Mouse (Mus musculus) MEL (cell line): ENCODE measurements around the gene Omt2a. TPM values are rescaled to one million over a fixed set of nuclear protein-coding genes. Genes with fewer than 3 reads are reported as not detected.
"Not testable (repeated sequence)": the region's sequence is repeated elsewhere in the genome, so short reads cannot be mapped to it uniquely, and the experiment has no call there.

ENCODE experiments used
- DNase-seq: peaks from one replicate; pipeline ENCODE4 v3.0.0; 2011; ENCODE audit warnings: low read depth, low spot score
- H3K27ac ChIP-seq: 2 replicates; pipeline ENCODE4 v1.5.1; 2012; ENCODE audit warnings: low read depth, mild to moderate bottlenecking, control low read depth, low read length, moderate library complexity; ENCODE audit not compliant: control insufficient read depth
- H3K27me3 ChIP-seq, 2 experiments: fragments of 150-350 bp in 1 of 2; sonication (generic) in 1 of 2; 2 replicates each; pipeline ENCODE4 v1.6.1; 2012; ENCODE audit warnings: low read length in 2 of 2, mild to moderate bottlenecking in 2 of 2, improper control_type of control experiment in 1 of 2, moderate library complexity in 1 of 2; ENCODE audit not compliant: insufficient read depth in 2 of 2, control insufficient read depth in 1 of 2
- H3K36me3 ChIP-seq, 2 experiments: 2 replicates each; pipeline ENCODE4 v1.6.1; 2012 to 2014; ENCODE audit warnings: low read length in 2 of 2, improper control_type of control experiment in 1 of 2, inconsistent platforms in 1 of 2, mild to moderate bottlenecking in 1 of 2; ENCODE audit not compliant: insufficient read depth in 2 of 2, control insufficient read depth in 1 of 2
- H3K4me1 ChIP-seq, 2 experiments: fragments of 150-350 bp in 1 of 2; sonication (generic) in 1 of 2; 2 replicates each; pipeline ENCODE4 v1.6.1; 2012; ENCODE audit warnings: low read length in 2 of 2, improper control_type of control experiment in 1 of 2, mild to moderate bottlenecking in 1 of 2; ENCODE audit not compliant: insufficient read depth in 2 of 2, control insufficient read depth in 1 of 2
- H3K4me3 ChIP-seq, 2 experiments: fragments of 150-350 bp in 1 of 2; sonication (generic) in 1 of 2; 2 replicates each; pipeline ENCODE4 v1.5.1; 2012; ENCODE audit warnings: low read depth in 2 of 2, low read length in 2 of 2, mild to moderate bottlenecking in 2 of 2, moderate library complexity in 2 of 2, control low read depth in 1 of 2, improper control_type of control experiment in 1 of 2; ENCODE audit not compliant: control insufficient read depth in 1 of 2, insufficient read depth in 1 of 2
- H3K79me2 ChIP-seq: 2 replicates; pipeline ENCODE4 v1.6.1; 2012; ENCODE audit warnings: mild to moderate bottlenecking, low read length, moderate library complexity; ENCODE audit not compliant: control insufficient read depth, poor library complexity, insufficient read depth
- H3K9ac ChIP-seq: 2 replicates; pipeline ENCODE4 v1.6.1; 2012; ENCODE audit warnings: low read depth, mild to moderate bottlenecking, control low read depth, low read length, moderate library complexity; ENCODE audit not compliant: control insufficient read depth, poor library complexity, severe bottlenecking
- H3K9me3 ChIP-seq: fragments of 150-350 bp; sonication (generic); replicated peaks from 2 replicates; pipeline ENCODE4 v1.6.1; 2012; ENCODE audit warnings: mild to moderate bottlenecking, low read length, improper control_type of control experiment, moderate library complexity; ENCODE audit not compliant: insufficient read depth
- BHLHE40 ChIP-seq: IDR thresholded peaks from 2 replicates; pipeline ENCODE4 v1.6.1; 2012; ENCODE audit warnings: low read depth, mild to moderate bottlenecking, inconsistent platforms, low read length, improper control_type of control experiment, borderline replicate concordance
- CHD1 ChIP-seq: IDR thresholded peaks from 2 replicates; pipeline ENCODE4 v1.6.1; 2012; ENCODE audit warnings: low read depth, mild to moderate bottlenecking, inconsistent platforms, low read length, improper control_type of control experiment
- CTCF ChIP-seq, 3 experiments: IDR thresholded peaks in 2 of 3; conservative IDR thresholded peaks in 1 of 3; 2 replicates each; pipeline ENCODE4 v1.5.1; 2011 to 2012; ENCODE audit warnings: low read length in 3 of 3, low read depth in 2 of 3, mild to moderate bottlenecking in 2 of 3, improper control_type of control experiment in 1 of 3, inconsistent platforms in 1 of 3, mixed read lengths in 1 of 3, moderate library complexity in 1 of 3; ENCODE audit not compliant: control insufficient read depth in 1 of 3, insufficient read depth in 1 of 3, poor library complexity in 1 of 3, severe bottlenecking in 1 of 3
- POLR2AphosphoS5 ChIP-seq: IDR thresholded peaks from 2 replicates; pipeline ENCODE4 v1.6.1; 2012; ENCODE audit warnings: low read depth, borderline replicate concordance, mild to moderate bottlenecking, inconsistent platforms, low read length, moderate library complexity, mixed read lengths
- RAD21 ChIP-seq: IDR thresholded peaks from 2 replicates; pipeline ENCODE4 v1.6.1; 2011; ENCODE audit warnings: mild to moderate bottlenecking, low read depth, low read length, improper control_type of control experiment
- SMC3 ChIP-seq: IDR thresholded peaks from 2 replicates; pipeline ENCODE4 v1.6.1; 2011; ENCODE audit warnings: low read depth, low read length, improper control_type of control experiment
- TBP ChIP-seq: IDR thresholded peaks from 2 replicates; pipeline ENCODE4 v1.8.0; 2011; ENCODE audit warnings: low read depth, low read length, improper control_type of control experiment
- ZMIZ1 ChIP-seq: IDR thresholded peaks from 2 replicates; pipeline ENCODE4 v1.6.1; 2012; ENCODE audit warnings: low read depth, mild to moderate bottlenecking, inconsistent platforms, low read length, improper control_type of control experiment, moderate library complexity
- polyA plus RNA-seq, 2 experiments: library from polyadenylated mRNA; stranded (reverse) in 1 of 2; unstranded in 1 of 2; fragments of >175 nt in 1 of 2; fragments of >200 nt in 1 of 2; gene quantifications; 2 replicates each; pipeline versions ENCODE4 v1.2.1 to v1.2.4; 2012; ENCODE audit warnings: low replicate concordance in 2 of 2, low read depth in 1 of 2; ENCODE audit not compliant: insufficient read length in 2 of 2, insufficient read depth in 1 of 2, missing spikeins in 1 of 2
- total RNA-seq: library from RNA; depleted of rRNA; stranded (reverse); fragments of 300-350 nt; gene quantifications from 2 replicates; pipeline ENCODE4 v1.2.3, GENCODE M21; 2012

The Omt2a gene
- total and polyA plus RNA-seq, 3 experiments, result not detected

DNA sequence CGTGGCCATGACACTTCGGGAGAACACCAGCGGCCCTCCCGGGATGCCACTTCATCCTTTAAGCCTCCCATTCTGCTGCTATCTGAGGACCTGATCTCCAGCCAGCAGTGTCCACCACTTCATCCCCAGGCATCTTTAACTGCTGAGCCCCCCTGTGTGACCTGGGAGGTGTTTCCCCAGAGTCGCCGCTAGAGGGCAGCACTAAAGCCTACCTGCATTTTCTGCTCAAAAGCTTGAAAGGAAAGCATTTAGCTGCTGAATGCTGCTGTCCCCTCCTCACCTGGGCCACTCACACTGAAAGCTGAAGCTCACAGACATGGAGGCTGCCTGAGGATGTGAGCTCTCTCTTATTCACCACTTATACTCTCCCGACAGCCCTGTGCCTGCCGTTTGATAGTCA lies 25.7 kb upstream of the Omt2a start:
- H3K4me1 ChIP-seq, H3K79me2 ChIP-seq, H3K27me3 ChIP-seq, H3K36me3 ChIP-seq, H3K9ac ChIP-seq, H3K27ac ChIP-seq, H3K9me3 ChIP-seq, H3K4me3 ChIP-seq: not testable (repeated sequence)
- DNase-seq, result peak; percentile 48
- peak; percentile 26 for TF ChIP-seq RAD21
- TF ChIP-seq CTCF (IDR thresholded peaks at IDR 0.05 in 2 of 3, conservative IDR thresholded peaks at IDR 0.05 in 1 of 3; ENCODE audit: control insufficient read depth in 1 of 3, insufficient read depth in 1 of 3, low read depth in 2 of 3, low read length in 3 of 3, poor library complexity in 1 of 3, severe bottlenecking in 1 of 3), result peak; percentile 58 to 74 (median 63)
- peak; percentile 55 for TF ChIP-seq SMC3

DNA sequence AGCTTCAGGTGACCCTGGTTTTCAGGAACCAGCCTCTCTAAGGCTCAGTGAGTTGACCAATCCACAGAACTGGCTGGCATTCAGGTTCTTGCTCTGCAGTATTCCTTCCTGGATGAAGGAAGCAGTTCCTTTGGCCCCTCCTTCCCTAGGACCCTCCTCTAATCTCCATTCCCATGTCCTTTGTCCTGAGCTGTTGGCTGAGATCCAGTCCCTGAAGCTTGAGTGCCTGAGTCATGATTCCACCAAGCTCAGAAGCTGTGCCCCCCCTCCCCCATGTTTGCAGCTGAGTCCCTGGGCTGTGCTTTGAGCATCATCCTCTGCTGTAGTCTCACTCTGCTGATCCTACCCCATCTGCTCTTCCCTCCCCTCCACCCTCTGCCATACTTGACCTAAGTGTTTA lies 22.5 kb upstream of the Omt2a start:
- H3K4me3 ChIP-seq, H3K79me2 ChIP-seq, H3K27ac ChIP-seq, DNase-seq, H3K36me3 ChIP-seq, H3K27me3 ChIP-seq, H3K9me3 ChIP-seq, H3K9ac ChIP-seq, H3K4me1 ChIP-seq: not testable (repeated sequence)

DNA sequence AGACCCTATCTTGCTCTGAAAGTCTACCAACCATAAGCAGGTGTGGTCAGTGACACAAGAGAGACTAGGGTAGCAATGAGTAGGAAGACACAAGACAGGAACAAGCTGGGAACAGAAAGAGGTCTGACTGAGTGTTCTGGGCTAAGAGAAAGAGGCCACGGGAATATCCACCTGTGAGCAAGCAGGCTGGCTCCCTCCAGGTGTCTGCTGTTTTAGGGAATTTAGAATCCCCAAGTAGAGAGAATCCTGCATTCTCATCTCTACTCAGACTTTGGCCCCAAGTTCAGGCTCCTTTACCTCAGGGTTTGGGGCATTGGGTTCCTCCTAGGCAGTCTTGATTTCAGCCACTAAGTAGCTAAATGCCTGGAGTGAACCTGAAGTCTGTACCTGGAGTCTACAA lies 12.7 kb upstream of the Omt2a start, which contains the start of gene Omt2b:
Gene Omt2b, plus strand, starts transcription at position 301 of the 400 bp plus-strand sequence.
- not testable (repeated sequence) for H3K79me2 ChIP-seq, H3K4me3 ChIP-seq, H3K9ac ChIP-seq, H3K9me3 ChIP-seq, H3K4me1 ChIP-seq, DNase-seq, H3K27me3 ChIP-seq, H3K27ac ChIP-seq, H3K36me3 ChIP-seq

DNA sequence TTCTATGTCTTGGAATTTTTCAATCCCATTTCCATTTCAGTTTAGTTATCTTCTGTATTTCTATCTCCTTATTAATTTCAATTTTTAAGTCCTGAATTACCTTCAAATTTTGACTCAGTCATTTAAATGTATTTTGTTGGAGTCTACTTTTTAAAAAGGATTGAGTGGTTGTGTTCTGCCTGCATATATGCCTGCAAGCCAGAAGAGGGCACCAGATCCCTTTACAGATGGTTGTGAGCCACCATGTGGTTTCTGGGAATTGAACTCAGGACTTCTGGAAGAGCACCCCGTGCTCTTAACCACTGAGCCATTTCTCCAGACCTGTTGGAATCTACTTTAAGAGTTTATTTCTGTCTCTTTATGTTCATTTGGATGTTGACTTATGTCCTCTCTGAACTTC lies 4.9 kb upstream of the Omt2a start:
- Histone ChIP-seq H3K9ac (no peak overlapping the region), H3K27me3 (no peaks in the 10 kb centered on the region), H3K27ac (no peak overlapping the region), H3K4me3 (no peak overlapping the region), H3K9me3 (no peaks in the 10 kb centered on the region), H3K79me2 (no peaks in the 10 kb centered on the region), H3K36me3 (no peaks in the 10 kb centered on the region), H3K4me1 (no peaks in the 10 kb centered on the region)
- DNase-seq, result peak; percentile 41
- TF ChIP-seq CTCF (IDR thresholded peaks at IDR 0.05 in 2 of 3, conservative IDR thresholded peaks at IDR 0.05 in 1 of 3; ENCODE audit: control insufficient read depth in 1 of 3, insufficient read depth in 1 of 3, low read depth in 2 of 3, low read length in 3 of 3, poor library complexity in 1 of 3, severe bottlenecking in 1 of 3), result peak; percentile 17 to 43 (median 42); a peak in 4 of 6 replicates
- no peak for TF ChIP-seq ZMIZ1
- no peak for TF ChIP-seq TBP
- no peak for TF ChIP-seq POLR2AphosphoS5
- TF ChIP-seq RAD21, result peak; percentile 12
- no peak for TF ChIP-seq CHD1
- no peak for TF ChIP-seq BHLHE40
- TF ChIP-seq, all 39 proteins: peak for 2

DNA sequence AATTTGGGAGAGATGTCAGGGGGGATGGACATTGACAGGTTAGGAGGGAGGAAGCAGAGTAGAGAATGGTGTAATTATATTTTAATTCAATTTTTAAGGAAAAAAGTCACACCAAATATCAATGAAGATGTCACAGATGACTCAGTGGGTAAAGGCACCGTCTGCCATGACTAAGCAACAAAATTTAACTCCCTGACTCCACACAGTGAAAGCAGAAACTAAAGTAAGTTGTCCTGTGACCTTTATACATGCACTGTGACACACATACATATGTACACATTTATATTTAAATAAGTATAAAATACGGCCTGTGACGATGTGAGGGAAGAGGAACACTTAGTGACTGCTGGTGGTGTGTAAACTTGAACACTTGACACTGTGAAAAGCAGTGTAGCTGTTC lies 6.5 kb downstream of the Omt2a start:
- H3K4me3 ChIP-seq, H3K27me3 ChIP-seq, H3K4me1 ChIP-seq, H3K27ac ChIP-seq, H3K79me2 ChIP-seq, H3K9ac ChIP-seq, H3K36me3 ChIP-seq, H3K9me3 ChIP-seq: not testable (repeated sequence)
- peak; percentile 58 for DNase-seq

DNA sequence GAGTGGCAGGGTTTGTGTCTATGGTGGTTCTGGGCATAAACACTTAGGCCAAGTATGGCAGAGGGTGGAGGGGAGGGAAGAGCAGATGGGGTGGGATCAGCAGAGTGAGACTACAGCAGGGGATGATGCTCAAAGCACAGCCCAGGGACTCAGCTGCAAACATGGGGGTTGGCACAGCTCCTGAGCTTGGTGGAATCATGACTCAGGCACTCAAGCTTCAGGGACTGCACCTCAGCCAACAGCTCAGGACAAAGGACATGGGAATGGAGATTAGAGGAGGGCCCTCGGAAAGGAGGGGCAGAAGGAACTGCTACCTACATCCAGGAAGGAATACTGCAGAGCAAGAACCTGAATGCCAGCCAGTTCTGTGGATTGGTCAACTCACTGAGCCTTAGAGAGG lies 15.5 kb downstream of the Omt2a start:
- not testable (repeated sequence) for H3K36me3 ChIP-seq, H3K4me3 ChIP-seq, H3K4me1 ChIP-seq, H3K79me2 ChIP-seq, H3K27me3 ChIP-seq, H3K27ac ChIP-seq, H3K9ac ChIP-seq, DNase-seq, H3K9me3 ChIP-seq
